Mouse (Mus musculus): ENCODE data around the gene Phldb2. TPM values are rescaled to one million over a fixed set of nuclear protein-coding genes. Genes with fewer than 3 reads are reported as not detected.

The Phldb2 gene
- polyA plus RNA-seq, 1 experiment from 2014 or later: 24.3 TPM

DNA sequence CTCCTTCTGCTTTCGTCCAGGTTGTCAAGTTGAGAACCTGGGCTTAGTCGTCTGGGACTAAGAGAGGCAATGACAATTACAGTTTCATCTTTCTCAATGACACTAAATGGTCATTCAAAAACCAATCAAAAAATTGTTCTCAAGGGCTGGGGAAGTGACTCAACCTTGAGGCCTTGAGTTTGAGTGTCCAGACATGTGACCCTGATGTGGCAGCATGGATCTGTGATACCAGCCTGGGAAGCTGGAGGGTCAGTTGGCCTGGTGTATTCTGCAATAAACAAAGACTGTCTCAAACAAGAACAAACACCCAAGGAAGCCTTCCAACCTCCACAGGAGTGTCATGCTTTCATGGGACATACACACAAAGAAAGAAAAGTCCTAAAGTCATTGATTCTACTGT lies 160.6 kb downstream of the Phldb2 start:
- H3K27me3 ChIP-seq (replicated peaks; ENCODE audit: control insufficient read depth, insufficient read depth, low read length): no peaks in the 10 kb centered on the region
- no peak overlapping the region for H3K4me2 ChIP-seq
- H3K4me1 ChIP-seq (replicated peaks; ENCODE audit: control insufficient read depth, insufficient read depth, low read length): no peaks in the 10 kb centered on the region
- no peak overlapping the region for H3K4me3 ChIP-seq (ENCODE audit: low read depth, low read length)
- no peak for ATAC-seq (replicated peaks; ENCODE audit: low FRiP score)
- DNase-seq (ENCODE audit: low spot score): no peak
- H3K9ac ChIP-seq (ENCODE audit: low read depth, low read length): no peak overlapping the region
- 83% methylated on average over 2 of the region's 2 CpGs for WGBS
- no peak overlapping the region for H3K27ac ChIP-seq (ENCODE audit: low read depth, low read length)
- no peaks in the 10 kb centered on the region for H3K9me3 ChIP-seq (ENCODE audit: control insufficient read depth, low read length)
- 0 out of 2 replicates have a peak, but pooled peaks cover 2% of the 10 kb centered on the region for H3K36me3 ChIP-seq (ENCODE audit: control insufficient read depth, insufficient read depth, low read length)

DNA sequence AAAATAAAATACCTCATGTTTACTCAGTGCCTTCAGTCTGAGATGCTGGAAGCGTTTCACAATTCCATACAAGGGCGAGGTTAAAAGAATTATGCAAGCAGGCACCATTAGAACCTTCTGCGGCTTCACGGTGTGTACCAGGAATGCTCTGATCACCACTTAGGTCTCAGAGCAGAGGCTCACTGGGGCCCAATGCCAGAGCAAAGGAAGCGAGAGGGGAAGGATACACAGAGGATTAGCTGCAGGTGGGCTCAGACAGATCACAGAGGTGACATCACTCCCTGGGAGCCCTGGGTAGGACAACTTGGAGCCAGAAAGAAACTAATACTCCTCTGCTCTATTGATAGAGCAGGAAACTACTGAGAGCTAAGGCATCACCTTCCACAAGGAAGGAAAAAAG lies 162.1 kb downstream of the Phldb2 start:
- ATAC-seq (replicated peaks; ENCODE audit: low FRiP score) (no peak), DNase-seq (ENCODE audit: low spot score) (no peak)
- H3K4me2 ChIP-seq: no peak overlapping the region
- no peaks in the 10 kb centered on the region for H3K9me3 ChIP-seq (ENCODE audit: control insufficient read depth, low read length)
- H3K9ac ChIP-seq (ENCODE audit: low read depth, low read length): no peak overlapping the region
- H3K4me3 ChIP-seq (ENCODE audit: low read depth, low read length): no peak overlapping the region
- H3K36me3 ChIP-seq (ENCODE audit: control insufficient read depth, insufficient read depth, low read length): 0 out of 2 replicates have a peak, but pooled peaks cover 2% of the 10 kb centered on the region
- H3K27ac ChIP-seq (ENCODE audit: low read depth, low read length): no peak overlapping the region
- no peaks in the 10 kb centered on the region for H3K27me3 ChIP-seq (replicated peaks; ENCODE audit: control insufficient read depth, insufficient read depth, low read length)
- no peaks in the 10 kb centered on the region for H3K4me1 ChIP-seq (replicated peaks; ENCODE audit: control insufficient read depth, insufficient read depth, low read length)
- WGBS: 74% methylated on average over 5 of the region's 5 CpGs

DNA sequence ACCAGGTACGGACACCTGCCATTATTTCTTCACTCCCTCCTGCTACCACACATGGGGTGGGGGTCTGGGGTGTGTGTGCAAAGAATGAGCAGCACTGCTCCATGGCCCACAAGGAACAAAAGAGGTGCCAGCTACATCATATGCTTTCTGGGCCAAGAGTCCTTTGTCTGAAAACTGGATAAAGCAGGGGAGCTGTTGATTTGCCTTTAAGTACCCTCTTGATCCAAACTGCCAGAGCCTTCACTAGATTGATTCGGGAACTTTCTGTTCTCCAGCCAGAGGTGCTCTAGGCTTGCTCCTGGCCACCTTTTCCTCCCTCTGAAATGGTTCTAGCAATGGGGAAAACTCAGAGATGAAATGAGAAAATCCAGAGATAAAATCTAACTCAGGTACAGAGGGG lies 164.1 kb downstream of the Phldb2 start:
- DNase-seq (ENCODE audit: low spot score) (no peak), ATAC-seq (replicated peaks; ENCODE audit: low FRiP score) (no peak)
- Histone ChIP-seq H3K36me3 (ENCODE audit: control insufficient read depth, insufficient read depth, low read length) (0 out of 2 replicates have a peak, but pooled peaks cover 2% of the 10 kb centered on the region), H3K27me3 (replicated peaks; ENCODE audit: control insufficient read depth, insufficient read depth, low read length) (no peaks in the 10 kb centered on the region), H3K4me2 (no peak overlapping the region), H3K4me3 (ENCODE audit: low read depth, low read length) (no peak overlapping the region), H3K9ac (ENCODE audit: low read depth, low read length) (no peak overlapping the region), H3K27ac (ENCODE audit: low read depth, low read length) (no peak overlapping the region), H3K9me3 (ENCODE audit: control insufficient read depth, low read length) (no peaks in the 10 kb centered on the region), H3K4me1 (replicated peaks; ENCODE audit: control insufficient read depth, insufficient read depth, low read length) (no peaks in the 10 kb centered on the region)
- 83% methylated on average over 2 of the region's 2 CpGs for WGBS

- Histone ChIP-seq H3K4me2 (no peak overlapping the region), H3K4me3 (ENCODE audit: low read depth, low read length) (no peak overlapping the region), H3K27ac (ENCODE audit: low read depth, low read length) (no peak overlapping the region), H3K4me1 (replicated peaks; ENCODE audit: control insufficient read depth, insufficient read depth, low read length) (no peaks in the 10 kb centered on the region), H3K9me3 (ENCODE audit: control insufficient read depth, low read length) (no peaks in the 10 kb centered on the region), H3K36me3 (ENCODE audit: control insufficient read depth, insufficient read depth, low read length) (0 out of 2 replicates have a peak, but pooled peaks cover 2% of the 10 kb centered on the region), H3K27me3 (replicated peaks; ENCODE audit: control insufficient read depth, insufficient read depth, low read length) (no peaks in the 10 kb centered on the region), H3K9ac (ENCODE audit: low read depth, low read length) (no peak overlapping the region)
- WGBS: 90% methylated on average over 6 of the region's 6 CpGs
- no peak for ATAC-seq (replicated peaks; ENCODE audit: low FRiP score)
- no peak for DNase-seq (ENCODE audit: low spot score)
Observed at GRCm38 (mm10) chr16:45787650-45788049, 165.7 kb downstream of the Phldb2 start.

GRCm38 (mm10) chr16:45786639-45787038 lies 166.8 kb downstream of the Phldb2 start:
- 0 out of 2 replicates have a peak, but pooled peaks have one; percentile 18 for ATAC-seq (replicated peaks; ENCODE audit: low FRiP score)
- WGBS: 35% methylated on average over 8 of the region's 8 CpGs
- Histone ChIP-seq H3K4me1 (replicated peaks; ENCODE audit: control insufficient read depth, insufficient read depth, low read length) (no peaks in the 10 kb centered on the region), H3K4me2 (no peak overlapping the region), H3K27ac (ENCODE audit: low read depth, low read length) (no peak overlapping the region), H3K9me3 (ENCODE audit: control insufficient read depth, low read length) (no peaks in the 10 kb centered on the region), H3K27me3 (replicated peaks; ENCODE audit: control insufficient read depth, insufficient read depth, low read length) (no peaks in the 10 kb centered on the region), H3K4me3 (ENCODE audit: low read depth, low read length) (no peak overlapping the region), H3K9ac (ENCODE audit: low read depth, low read length) (no peak overlapping the region), H3K36me3 (ENCODE audit: control insufficient read depth, insufficient read depth, low read length) (0 out of 2 replicates have a peak, but pooled peaks cover 2% of the 10 kb centered on the region)
- DNase-seq (ENCODE audit: low spot score): no peak

DNA sequence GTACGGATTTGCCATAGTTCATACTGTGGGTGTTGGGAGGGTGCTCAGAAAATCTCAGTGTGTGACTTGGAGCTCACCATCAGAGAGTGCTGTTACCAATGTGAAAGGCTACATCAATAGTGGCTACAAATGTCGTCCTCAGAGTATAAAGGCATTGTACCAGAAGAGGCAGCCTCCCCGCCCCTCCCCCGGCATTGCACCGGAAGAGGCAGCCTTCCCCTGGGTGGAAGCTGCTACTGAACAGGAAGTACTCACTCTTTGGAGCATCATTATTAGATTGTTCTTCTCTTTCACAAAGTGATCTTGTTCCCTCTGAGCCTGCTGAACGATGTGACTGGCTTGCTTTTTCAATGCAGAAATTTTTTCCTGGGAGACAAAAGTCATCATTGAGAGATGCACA lies 173.4 kb downstream of the Phldb2 start:
- Histone ChIP-seq H3K27me3 (replicated peaks; ENCODE audit: control insufficient read depth, insufficient read depth, low read length) (no peaks in the 10 kb centered on the region), H3K4me1 (replicated peaks; ENCODE audit: control insufficient read depth, insufficient read depth, low read length) (no peaks in the 10 kb centered on the region), H3K36me3 (ENCODE audit: control insufficient read depth, insufficient read depth, low read length) (no peaks in the 10 kb centered on the region; the same call in 1 of the 2 replicates), H3K9me3 (ENCODE audit: control insufficient read depth, low read length) (no peaks in the 10 kb centered on the region), H3K27ac (ENCODE audit: low read depth, low read length) (no peak overlapping the region), H3K4me2 (no peak overlapping the region), H3K4me3 (ENCODE audit: low read depth, low read length) (no peak overlapping the region), H3K9ac (ENCODE audit: low read depth, low read length) (no peak overlapping the region)
- WGBS: 70% methylated on average over 6 of the region's 6 CpGs
- DNase-seq (ENCODE audit: low spot score) (no peak), ATAC-seq (replicated peaks; ENCODE audit: low FRiP score) (no peak)

DNA sequence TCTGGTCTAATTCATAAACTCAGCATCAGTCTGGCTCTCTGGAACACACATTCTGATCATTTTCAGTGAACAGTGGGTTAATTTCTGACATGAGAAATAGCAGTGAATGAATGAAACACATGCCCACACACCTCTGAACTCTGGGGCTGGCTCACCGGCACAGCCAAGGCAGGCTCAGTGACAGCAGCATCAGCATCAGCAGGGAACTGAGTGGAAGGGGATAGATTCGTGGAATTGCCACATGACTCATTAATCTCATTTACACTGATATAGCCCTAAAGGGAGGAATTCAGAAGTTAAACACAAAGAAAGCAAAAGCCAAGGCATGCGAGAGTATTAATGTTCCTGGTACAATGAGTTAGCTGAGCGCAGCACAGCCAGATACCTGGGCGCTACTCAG lies 178.6 kb downstream of the Phldb2 start:
- H3K4me1 ChIP-seq (replicated peaks; ENCODE audit: control insufficient read depth, insufficient read depth, low read length): no peaks in the 10 kb centered on the region
- no peaks in the 10 kb centered on the region for H3K27me3 ChIP-seq (replicated peaks; ENCODE audit: control insufficient read depth, insufficient read depth, low read length)
- 80% methylated on average over 5 of the region's 5 CpGs for WGBS
- DNase-seq (ENCODE audit: low spot score) (no peak), ATAC-seq (replicated peaks; ENCODE audit: low FRiP score) (no peak)
- peaks cover 3% of the 10 kb centered on the region; the same call in 1 of the 2 replicates for H3K36me3 ChIP-seq (ENCODE audit: control insufficient read depth, insufficient read depth, low read length)
- H3K27ac ChIP-seq (ENCODE audit: low read depth, low read length): no peak overlapping the region
- no peak overlapping the region for H3K9ac ChIP-seq (ENCODE audit: low read depth, low read length)
- no peak overlapping the region for H3K4me3 ChIP-seq (ENCODE audit: low read depth, low read length)
- no peaks in the 10 kb centered on the region for H3K9me3 ChIP-seq (ENCODE audit: control insufficient read depth, low read length)
- no peak overlapping the region for H3K4me2 ChIP-seq

DNA sequence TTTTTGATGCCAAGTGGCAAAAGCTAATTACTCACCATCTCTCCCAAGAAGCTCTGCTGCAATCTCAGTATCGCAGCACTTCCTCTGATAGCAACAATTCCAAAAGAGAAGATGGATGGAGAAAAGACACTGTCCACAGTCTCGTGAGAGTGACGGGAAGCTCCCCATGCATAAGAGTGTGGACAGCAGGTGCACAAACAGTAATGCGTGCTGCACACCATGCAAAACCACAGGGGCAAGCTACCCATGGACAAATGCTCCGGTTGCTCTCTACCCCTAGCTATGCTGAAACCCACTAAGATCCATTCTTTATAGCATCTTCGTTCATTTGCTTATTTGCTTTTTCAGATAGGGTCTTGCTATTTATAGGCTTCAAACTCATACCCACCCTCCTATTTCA lies 182.5 kb downstream of the Phldb2 start:
- no peak overlapping the region for H3K27ac ChIP-seq (ENCODE audit: low read depth, low read length)
- H3K4me1 ChIP-seq (replicated peaks; ENCODE audit: control insufficient read depth, insufficient read depth, low read length): no peaks in the 10 kb centered on the region
- H3K4me3 ChIP-seq (ENCODE audit: low read depth, low read length): no peak overlapping the region
- H3K4me2 ChIP-seq: no peak overlapping the region
- no peak for ATAC-seq (replicated peaks; ENCODE audit: low FRiP score)
- no peaks in the 10 kb centered on the region for H3K9me3 ChIP-seq (ENCODE audit: control insufficient read depth, low read length)
- no peaks in the 10 kb centered on the region for H3K27me3 ChIP-seq (replicated peaks; ENCODE audit: control insufficient read depth, insufficient read depth, low read length)
- 93% methylated on average over 6 of the region's 6 CpGs for WGBS
- no peak overlapping the region for H3K9ac ChIP-seq (ENCODE audit: low read depth, low read length)
- no peak for DNase-seq (ENCODE audit: low spot score)
- peaks cover 3% of the 10 kb centered on the region; the same call in 1 of the 2 replicates for H3K36me3 ChIP-seq (ENCODE audit: control insufficient read depth, insufficient read depth, low read length)

- Histone ChIP-seq H3K4me2 (no peak overlapping the region), H3K4me3 (ENCODE audit: low read depth, low read length) (no peak overlapping the region), H3K9me3 (ENCODE audit: control insufficient read depth, low read length) (no peaks in the 10 kb centered on the region), H3K27ac (ENCODE audit: low read depth, low read length) (no peak overlapping the region), H3K27me3 (replicated peaks; ENCODE audit: control insufficient read depth, insufficient read depth, low read length) (no peaks in the 10 kb centered on the region), H3K4me1 (replicated peaks; ENCODE audit: control insufficient read depth, insufficient read depth, low read length) (no peaks in the 10 kb centered on the region), H3K9ac (ENCODE audit: low read depth, low read length) (no peak overlapping the region), H3K36me3 (ENCODE audit: control insufficient read depth, insufficient read depth, low read length) (peaks cover 3% of the 10 kb centered on the region; the same call in 1 of the 2 replicates)
- 81% methylated on average over 10 of the region's 10 CpGs for WGBS
- no peak for DNase-seq (ENCODE audit: low spot score)
- no peak for ATAC-seq (replicated peaks; ENCODE audit: low FRiP score)
Observed at GRCm38 (mm10) chr16:45767853-45768640, 185.4 kb downstream of the Phldb2 start.

Data from liver, embryonic 11.5 days (tissue).